Mouse (Mus musculus) thymus, postnatal 14 days (tissue): ENCODE results near the gene Prkaca.
"Not testable (repeated sequence)": the region's sequence is repeated elsewhere in the genome, so short reads cannot be mapped to it uniquely, and the experiment has no call there.

ENCODE experiments used
- DNase-seq: peaks from one replicate; pipeline ENCODE4 v3.0.0; 2021

Prkaca gene

GRCm38 (mm10) chr8:83976101-83976630 lies 3.4 kb downstream of the Prkaca start:
- DNase-seq, result peak; percentile 57

GRCm38 (mm10) chr8:83976779-83977350 lies 4.1 kb downstream of the Prkaca start:
- peak; percentile 39 for DNase-seq

- no peak for DNase-seq
Observed at GRCm38 (mm10) chr8:83977646-83978045, 4.9 kb downstream of the Prkaca start.

DNA sequence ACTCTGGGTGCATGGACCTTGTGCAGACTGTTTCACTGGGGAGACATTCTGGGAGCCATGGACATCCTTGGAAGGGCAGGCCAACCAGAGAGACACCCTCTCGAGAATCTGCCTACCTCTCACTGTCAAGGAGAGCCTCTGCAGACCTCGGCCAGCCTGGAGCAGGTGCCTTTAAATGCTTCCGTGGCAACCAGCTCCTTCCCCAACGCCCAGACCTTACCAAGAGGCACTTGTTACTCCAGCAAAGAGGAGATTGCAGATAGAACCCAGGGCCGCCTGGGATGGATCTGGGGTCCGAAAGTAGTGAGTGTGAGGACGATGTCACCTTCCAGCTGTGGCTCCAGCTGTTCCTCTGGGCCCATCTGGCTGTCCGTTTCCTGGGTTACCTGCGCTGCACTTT lies 5.4 kb downstream of the Prkaca start:
- DNase-seq, result no peak

GRCm38 (mm10) chr8:83980250-83980649 lies 7.5 kb downstream of the Prkaca start:
- DNase-seq, result no peak

- DNase-seq, result no peak
Observed at GRCm38 (mm10) chr8:83980845-83981244, 8.1 kb downstream of the Prkaca start.

DNA sequence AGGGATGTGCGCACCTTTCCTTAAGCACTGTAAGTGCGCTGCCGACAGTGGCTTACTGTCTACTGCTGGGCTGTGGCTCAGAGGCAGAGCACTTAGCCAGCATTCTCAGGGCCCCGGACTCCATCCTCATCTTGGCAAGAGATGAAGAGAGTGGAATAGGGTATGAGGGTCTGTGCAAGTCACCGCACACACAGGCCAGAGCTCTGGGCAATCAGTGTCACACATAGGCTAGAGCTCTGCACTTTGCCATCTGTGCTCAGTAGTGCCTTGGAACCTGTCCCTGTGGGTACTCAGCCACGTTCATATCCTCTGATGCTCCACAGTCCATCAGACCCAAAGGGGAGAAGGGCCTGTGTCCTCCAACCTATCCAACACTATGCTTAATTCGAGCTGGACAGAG lies 8.7 kb downstream of the Prkaca start:
- DNase-seq, result no peak

- no peak for DNase-seq
Observed at GRCm38 (mm10) chr8:83982449-83982848, 9.7 kb downstream of the Prkaca start.

DNA sequence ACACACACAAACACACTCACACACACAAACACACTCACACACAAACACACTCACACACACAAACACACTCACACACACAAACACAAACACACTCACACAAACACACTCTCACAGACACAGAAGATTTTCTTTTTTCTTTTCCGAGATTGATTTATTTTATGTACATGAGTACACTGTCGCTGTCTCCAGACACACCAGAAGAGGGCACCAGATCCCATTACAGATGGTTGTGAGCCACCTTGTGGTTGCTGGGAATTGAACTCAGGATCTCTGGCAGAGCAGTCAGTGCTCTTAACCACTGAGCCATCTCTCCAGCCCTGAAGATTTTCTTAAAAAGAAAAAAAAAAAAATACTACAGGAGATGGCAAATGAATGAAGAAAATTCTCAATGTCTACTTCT lies 10.4 kb downstream of the Prkaca start:
- not testable (repeated sequence) for DNase-seq

- DNase-seq, result no peak
Observed at GRCm38 (mm10) chr8:83989243-83989642, 16.4 kb downstream of the Prkaca start.

DNA sequence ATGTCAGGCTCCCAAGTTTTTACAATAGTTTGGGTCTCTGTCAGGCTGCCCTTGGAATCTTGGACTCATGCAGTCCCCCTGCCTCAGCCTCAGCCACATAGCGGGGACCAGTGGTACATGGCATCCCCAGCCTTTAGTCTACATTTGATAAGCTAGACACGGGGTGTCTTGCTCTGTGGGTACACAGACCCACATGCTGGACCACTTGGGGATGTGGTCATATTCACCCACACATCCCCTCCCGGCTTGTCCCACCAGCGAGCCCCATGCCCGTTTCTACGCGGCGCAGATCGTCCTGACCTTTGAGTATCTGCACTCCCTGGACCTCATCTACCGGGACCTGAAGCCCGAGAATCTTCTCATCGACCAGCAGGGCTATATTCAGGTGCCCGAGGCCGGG lies 17.4 kb downstream of the Prkaca start:
- DNase-seq, result no peak

GRCm38 (mm10) chr8:83992488-83992887 lies 19.7 kb downstream of the Prkaca start:
- DNase-seq, result no peak

DNA sequence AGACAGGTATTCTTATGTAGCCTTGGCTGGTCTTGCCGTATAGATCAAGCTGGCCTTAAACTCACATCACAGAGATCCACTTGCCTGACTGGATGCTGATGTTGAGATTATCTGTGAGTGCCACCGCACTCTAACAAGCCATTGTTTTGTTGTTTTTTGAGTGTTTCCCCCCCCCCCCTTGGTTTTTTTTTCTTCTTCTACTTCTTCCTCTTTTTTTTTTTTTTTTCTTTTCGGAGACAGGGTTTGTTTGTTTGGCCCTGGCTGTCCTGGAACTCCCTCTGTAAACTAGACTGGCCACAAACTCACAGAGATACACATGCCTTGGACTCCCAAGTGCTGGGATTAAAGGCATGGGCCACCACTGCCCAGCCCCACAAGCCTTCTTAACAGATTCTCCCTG lies 21.2 kb downstream of the Prkaca start:
- DNase-seq, result no peak

GRCm38 (mm10) chr8:83995973-83996372 lies 23.2 kb downstream of the Prkaca start:
- peak; percentile 24 for DNase-seq

GRCm38 (mm10) chr8:83996567-83997505 lies 24.0 kb downstream of the Prkaca start:
- peak; percentile 86 for DNase-seq

- peak; percentile 67 for DNase-seq
Observed at GRCm38 (mm10) chr8:83997511-83998141, 24.8 kb downstream of the Prkaca start, which contains the start of gene Samd1. Gene Samd1, plus strand, starts transcription at chr8:83997672.

DNA sequence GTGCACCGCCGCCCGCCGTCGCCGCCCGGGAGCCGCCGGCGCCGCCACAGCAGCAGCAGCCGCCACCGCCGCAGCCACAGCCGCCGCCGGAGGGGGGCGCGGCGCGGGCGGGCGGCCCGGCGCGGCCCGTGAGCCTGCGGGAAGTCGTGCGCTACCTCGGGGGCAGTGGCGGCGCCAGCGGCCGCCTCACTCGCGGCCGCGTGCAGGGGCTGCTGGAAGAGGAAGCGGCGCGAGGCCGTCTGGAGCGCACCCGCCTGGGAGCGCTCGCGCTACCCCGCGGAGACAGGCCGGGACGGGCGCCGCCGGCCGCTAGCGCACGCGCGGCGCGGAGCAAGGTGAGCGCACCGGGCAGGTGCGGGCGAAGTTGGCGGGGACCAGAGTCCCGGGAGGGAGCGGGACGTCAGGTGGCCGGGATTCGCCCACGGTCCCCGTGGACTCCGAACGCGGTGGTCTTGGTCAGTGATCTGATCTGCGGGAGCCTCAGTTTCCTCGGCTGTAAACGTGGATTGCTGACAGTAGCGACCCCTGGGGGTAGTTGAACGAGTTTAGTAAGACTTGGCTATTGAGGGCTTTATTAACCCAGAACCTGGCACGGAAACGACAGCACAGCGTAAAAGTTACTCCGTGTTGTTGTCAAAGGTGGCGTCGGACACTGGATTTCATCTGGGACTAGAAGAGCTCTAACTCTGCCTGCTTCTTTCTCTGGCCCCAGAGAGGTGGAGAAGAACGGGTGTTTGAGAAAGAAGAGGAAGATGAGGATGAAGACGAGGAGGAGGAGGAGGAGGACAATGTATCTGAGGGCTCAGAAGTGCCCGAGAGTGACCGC lies 25.7 kb downstream of the Prkaca start:
- DNase-seq, result peak; percentile 83

DNA sequence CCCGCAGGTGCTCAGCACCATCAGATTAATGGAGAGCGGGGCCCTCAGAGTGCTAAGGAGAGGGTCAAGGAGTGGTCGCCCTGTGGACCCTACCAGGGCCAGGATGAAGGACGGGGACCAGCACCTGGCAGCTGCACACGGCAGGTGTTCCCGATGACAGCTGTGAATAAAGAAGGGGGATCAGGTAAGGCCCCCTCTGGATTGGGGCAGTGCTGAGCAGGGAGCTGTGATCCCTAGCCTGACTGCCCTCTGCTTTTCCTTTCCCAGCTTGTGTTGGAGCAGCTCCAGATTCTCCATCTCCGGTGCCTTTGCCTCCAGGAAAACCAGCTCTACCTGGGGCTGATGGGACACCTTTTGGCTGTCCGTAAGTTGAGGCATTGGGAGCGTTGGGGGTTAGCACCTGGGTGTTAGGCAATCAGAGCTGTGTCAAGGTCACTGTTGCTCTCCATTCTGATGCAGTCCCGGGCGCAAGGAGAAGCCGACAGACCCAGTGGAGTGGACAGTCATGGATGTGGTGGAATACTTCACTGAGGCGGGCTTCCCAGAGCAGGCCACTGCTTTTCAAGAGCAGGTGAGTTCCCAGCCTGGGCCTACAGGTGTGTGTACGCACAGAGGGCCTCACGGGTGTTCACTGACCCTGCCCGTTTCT lies 26.4 kb downstream of the Prkaca start:
- peak; percentile 18 for DNase-seq

DNA sequence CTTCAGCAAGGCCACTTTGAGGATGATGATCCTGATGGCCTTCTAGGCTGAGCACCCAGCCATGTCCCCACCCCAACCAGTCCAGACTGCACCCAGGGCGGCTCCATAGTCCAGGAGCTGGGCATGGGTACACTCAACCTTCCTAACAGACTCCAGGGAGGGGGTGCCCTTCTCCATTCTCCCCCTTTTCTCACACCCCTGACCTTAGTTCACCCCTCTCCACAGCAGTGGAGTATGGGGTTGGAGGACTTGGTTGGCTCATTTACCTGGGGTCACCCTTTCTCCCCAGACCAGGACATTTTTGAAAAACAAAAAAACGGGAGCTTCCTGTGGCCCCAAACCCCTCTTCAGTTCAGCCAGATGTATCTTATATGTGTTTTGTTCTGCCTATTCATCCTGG lies 27.0 kb downstream of the Prkaca start:
- DNase-seq, result no peak

DNA sequence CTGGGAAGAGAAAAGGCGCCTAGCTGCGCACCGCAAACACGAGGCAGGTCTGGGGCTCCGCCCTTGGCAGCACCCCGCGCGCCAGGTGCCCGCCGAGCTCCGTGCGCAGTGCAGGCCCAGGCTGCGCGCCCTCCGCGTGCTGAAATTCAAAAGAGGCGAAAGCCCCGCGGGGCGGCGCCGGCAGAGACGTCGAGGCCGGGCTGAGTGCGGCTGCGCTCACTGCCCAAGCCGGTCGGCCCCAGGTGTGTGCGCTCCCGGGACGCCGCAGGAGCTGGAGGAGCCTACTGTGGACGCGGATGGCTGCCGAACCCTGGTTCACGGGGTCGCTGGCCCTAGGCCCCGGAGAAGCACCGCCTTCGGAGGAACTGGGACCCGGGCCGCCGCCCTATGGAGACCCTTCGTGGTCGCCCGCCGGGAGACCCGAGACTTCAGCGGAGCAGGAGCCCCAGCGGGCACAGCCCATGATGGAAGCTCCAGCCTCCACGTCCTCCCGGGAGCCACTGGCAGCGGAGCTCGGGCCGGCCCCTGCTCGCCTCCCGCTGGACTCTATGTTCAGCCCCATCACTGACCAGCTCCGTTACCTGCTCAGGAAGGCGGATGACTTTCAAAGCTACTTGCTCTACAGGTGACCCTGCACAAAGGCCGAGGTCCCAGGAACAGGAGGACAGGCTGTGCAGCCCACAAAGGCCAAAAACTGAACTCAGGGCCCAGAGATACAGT lies 28.6 kb downstream of the Prkaca start, which contains the start of gene 1700067K01Rik:
Gene 1700067K01Rik (plus strand): TSS at position 222 of the 720 bp plus-strand sequence.
- no peak for DNase-seq

- no peak for DNase-seq
Observed at GRCm38 (mm10) chr8:84002957-84003611, 30.3 kb downstream of the Prkaca start.
